Mouse (Mus musculus) heart, postnatal 0 days (tissue): Measurements from ENCODE around the gene Adgrf2.

Source experiments
- CTCF ChIP-seq: IDR thresholded peaks from 2 replicates; pipeline ENCODE4 v1.5.1; 2016; ENCODE audit warnings: antibody characterized with exemption, control low read depth, low read depth
- EP300 ChIP-seq: IDR thresholded peaks from 2 replicates; pipeline ENCODE4 v1.6.1; 2016; ENCODE audit warnings: antibody characterized with exemption, low read depth

DNA sequence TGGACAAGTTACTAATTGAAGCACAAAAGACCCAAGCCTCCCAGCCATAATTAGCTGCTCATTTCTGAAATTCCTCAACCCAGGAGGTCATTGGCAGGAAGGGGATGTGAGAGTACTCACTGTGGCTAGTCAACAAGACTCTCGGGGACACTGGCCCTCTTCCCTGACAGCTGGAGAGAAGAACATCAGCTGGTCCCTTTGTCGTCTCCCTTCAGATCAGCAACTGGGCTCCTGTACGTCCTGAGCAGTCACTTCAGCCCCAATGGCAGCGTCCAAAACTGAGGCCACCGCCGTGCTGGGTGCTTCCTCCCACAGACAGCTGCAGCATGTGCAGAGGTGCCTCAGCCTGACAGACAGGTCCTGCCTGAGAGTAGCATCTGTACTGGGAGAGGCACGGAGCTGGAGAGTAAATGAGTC, at the start of gene Adgrf2:
- no peak for TF ChIP-seq CTCF
- no peak for TF ChIP-seq EP300
